Mouse (Mus musculus): Measurements from ENCODE around the gene Vwa8. TPM values are rescaled to one million over a fixed set of nuclear protein-coding genes. Genes with fewer than 3 reads are reported as not detected.

Gene Vwa8
- polyA plus RNA-seq, 1 experiment from 2014 or later, result 15.6 TPM

DNA sequence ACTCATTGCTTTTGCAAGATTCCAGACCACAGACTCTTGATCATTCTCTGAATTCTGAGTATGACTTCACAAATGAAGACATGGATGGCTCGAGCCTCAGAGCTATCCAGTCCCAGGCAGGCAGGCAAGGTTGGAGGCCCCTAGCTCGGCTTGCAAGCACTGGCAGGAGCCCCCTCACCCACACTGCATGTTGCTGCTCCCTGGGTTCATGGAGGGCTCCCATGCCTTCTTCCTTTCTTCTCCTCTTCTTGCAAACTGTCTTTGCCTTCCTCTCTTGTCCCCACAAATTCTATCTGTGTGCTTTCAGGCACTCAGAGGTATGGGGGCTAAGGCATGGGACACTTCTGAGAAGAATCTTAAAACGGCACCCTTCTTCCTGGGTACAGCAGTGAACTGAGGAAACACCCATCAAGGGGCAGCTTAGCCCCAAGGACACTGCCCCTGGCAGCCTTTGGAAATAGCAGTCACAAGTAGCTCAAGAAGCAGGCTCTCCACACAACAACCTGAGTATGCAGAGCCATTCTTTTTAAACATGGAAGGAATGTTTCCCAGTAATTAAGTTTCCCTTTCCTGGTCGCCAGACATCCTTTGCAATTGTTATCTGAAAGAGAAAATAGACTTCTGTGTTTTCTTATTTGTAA lies 354.0 kb downstream of the Vwa8 start:
- no peak for ATAC-seq
- Histone ChIP-seq H3K4me1 (replicated peaks; ENCODE audit: control insufficient read depth, insufficient read depth, low read length) (no peaks in the 10 kb centered on the region), H3K9me3 (ENCODE audit: control insufficient read depth) (no peaks in the 10 kb centered on the region), H3K4me2 (replicated peaks; ENCODE audit: low read depth) (no peak overlapping the region), H3K9ac (ENCODE audit: low read depth, low read length) (no peak overlapping the region), H3K36me3 (ENCODE audit: control insufficient read depth, insufficient read depth) (no peaks in the 10 kb centered on the region), H3K27me3 (replicated peaks; ENCODE audit: control insufficient read depth, insufficient read depth, low read length) (no peaks in the 10 kb centered on the region), H3K4me3 (ENCODE audit: low read depth, low read length) (no peak overlapping the region), H3K27ac (ENCODE audit: low read depth, low read length) (no peak overlapping the region)
- no peak for TF ChIP-seq CTCF (IDR thresholded peaks at IDR 0.05; ENCODE audit: low read depth)
- WGBS, result 68% methylated on average over 4 of the region's 4 CpGs

DNA sequence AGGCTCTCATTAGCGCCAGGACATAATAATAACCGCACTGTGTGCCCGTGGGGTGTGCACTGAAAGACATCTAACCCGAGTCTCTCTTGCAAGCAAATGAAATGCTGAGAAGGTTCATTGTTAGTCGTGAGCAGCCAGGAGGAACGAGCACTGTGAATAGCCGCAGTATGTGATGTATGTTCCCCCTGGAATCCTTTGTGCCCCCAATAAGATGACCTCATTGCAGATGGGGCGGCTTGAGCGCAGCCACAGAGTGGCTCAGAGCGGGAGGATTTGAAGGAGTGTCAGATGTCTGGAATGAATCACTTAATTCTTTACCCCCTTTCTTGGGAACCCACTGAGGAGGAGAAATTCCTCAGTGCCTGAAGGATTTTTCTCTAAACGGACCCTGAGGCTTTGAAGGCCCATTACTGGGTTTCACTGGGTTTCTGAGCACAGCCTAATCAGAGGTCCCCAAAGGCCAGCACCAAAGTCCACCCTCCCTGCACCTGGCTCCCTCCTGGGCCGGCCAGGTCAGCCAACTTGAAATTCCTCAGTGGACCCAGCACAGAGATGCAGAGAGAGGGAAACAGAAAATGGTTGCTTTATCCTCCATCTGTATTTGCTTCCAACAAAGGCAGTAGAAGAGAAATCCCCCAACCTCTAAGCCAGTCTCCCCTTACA lies 354.8 kb downstream of the Vwa8 start:
- WGBS, result 47% methylated on average over 12 of the region's 12 CpGs

DNA sequence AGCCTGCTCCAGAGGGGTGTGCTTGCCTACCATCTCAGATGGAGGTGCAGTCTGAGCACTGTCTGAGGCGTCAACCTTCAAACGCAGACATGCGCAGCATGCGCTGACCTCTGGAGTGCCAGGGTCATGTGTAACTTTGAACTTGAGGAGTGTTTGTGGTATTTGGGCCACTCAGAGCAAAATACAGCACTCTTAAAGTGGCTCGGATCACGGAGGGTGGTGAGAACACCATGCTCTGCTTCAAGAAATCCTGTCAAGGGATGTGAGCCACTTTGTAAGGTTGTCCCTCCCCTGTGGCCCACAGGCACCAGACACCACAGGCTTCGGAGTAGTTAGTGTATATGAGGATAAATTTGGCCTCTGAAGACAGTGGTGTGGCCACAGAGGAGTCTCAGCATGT lies 356.0 kb downstream of the Vwa8 start:
- Histone ChIP-seq H3K36me3 (ENCODE audit: control insufficient read depth, insufficient read depth) (no peaks in the 10 kb centered on the region), H3K9me3 (ENCODE audit: control insufficient read depth) (no peaks in the 10 kb centered on the region), H3K27ac (ENCODE audit: low read depth, low read length) (no peak overlapping the region), H3K4me2 (replicated peaks; ENCODE audit: low read depth) (no peak overlapping the region), H3K27me3 (replicated peaks; ENCODE audit: control insufficient read depth, insufficient read depth, low read length) (no peaks in the 10 kb centered on the region), H3K4me3 (ENCODE audit: low read depth, low read length) (no peak overlapping the region), H3K4me1 (replicated peaks; ENCODE audit: control insufficient read depth, insufficient read depth, low read length) (no peaks in the 10 kb centered on the region), H3K9ac (ENCODE audit: low read depth, low read length) (no peak overlapping the region)
- TF ChIP-seq CTCF (IDR thresholded peaks at IDR 0.05; ENCODE audit: low read depth), result no peak
- no peak for ATAC-seq
- 92% methylated on average over 7 of the region's 7 CpGs for WGBS

More for the DNA sequence above, 354.8 kb downstream of the Vwa8 start:
- Histone ChIP-seq H3K4me2 (replicated peaks; ENCODE audit: low read depth) (no peak overlapping the region), H3K27me3 (replicated peaks; ENCODE audit: control insufficient read depth, insufficient read depth, low read length) (no peaks in the 10 kb centered on the region), H3K9ac (ENCODE audit: low read depth, low read length) (no peak overlapping the region), H3K4me3 (ENCODE audit: low read depth, low read length) (no peak overlapping the region), H3K27ac (ENCODE audit: low read depth, low read length) (no peak overlapping the region), H3K36me3 (ENCODE audit: control insufficient read depth, insufficient read depth) (no peaks in the 10 kb centered on the region), H3K4me1 (replicated peaks; ENCODE audit: control insufficient read depth, insufficient read depth, low read length) (no peaks in the 10 kb centered on the region), H3K9me3 (ENCODE audit: control insufficient read depth) (no peaks in the 10 kb centered on the region)
- ATAC-seq, result no peak
- TF ChIP-seq CTCF (IDR thresholded peaks at IDR 0.05; ENCODE audit: low read depth), result no peak

DNA sequence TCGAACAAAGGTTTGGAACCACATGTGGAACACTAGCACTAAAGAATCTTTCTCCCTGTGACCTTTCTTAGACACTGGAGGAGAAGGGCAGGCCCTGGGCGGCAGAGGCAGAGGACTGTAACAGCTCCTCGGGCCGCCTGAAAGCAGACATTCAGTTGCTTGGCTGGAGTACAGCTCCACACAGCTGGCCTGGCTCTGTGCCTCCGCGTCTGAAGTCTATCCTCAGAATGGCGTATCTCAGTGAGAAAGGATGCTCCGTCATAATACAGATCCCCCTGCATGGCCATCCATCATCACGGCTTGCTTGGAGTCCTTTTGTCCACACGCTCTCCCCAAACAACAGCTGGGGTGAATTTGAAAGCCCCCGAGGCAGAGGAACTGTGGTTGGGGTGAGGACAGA lies 357.4 kb downstream of the Vwa8 start:
- ATAC-seq, result no peak
- Histone ChIP-seq H3K9me3 (ENCODE audit: control insufficient read depth) (no peaks in the 10 kb centered on the region), H3K9ac (ENCODE audit: low read depth, low read length) (no peak overlapping the region), H3K27ac (ENCODE audit: low read depth, low read length) (no peak overlapping the region), H3K36me3 (ENCODE audit: control insufficient read depth, insufficient read depth) (no peaks in the 10 kb centered on the region), H3K27me3 (replicated peaks; ENCODE audit: control insufficient read depth, insufficient read depth, low read length) (no peaks in the 10 kb centered on the region), H3K4me1 (replicated peaks; ENCODE audit: control insufficient read depth, insufficient read depth, low read length) (no peaks in the 10 kb centered on the region), H3K4me2 (replicated peaks; ENCODE audit: low read depth) (no peak overlapping the region), H3K4me3 (ENCODE audit: low read depth, low read length) (no peak overlapping the region)
- TF ChIP-seq CTCF (IDR thresholded peaks at IDR 0.05; ENCODE audit: low read depth), result no peak
- 56% methylated on average over 11 of the region's 11 CpGs for WGBS

DNA sequence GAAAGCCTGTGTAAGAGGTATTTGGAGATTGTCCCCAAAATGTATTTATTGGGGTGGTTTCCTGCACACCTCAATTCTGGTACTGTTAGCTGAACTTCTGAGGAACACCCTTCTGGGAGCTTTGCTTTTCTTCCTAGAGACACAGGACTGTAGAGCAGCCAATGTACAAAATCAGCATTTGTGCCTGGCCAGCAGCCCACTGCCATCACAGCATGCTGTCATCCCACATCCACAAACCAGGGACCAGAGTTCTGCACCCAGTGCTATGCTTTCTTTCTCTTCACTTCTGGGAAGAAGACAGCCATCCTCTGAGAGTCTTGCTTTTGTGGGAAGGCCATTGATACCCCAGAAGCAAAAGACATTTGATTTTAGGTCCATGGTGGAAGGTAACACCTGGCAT lies 359.6 kb downstream of the Vwa8 start:
- Histone ChIP-seq H3K9ac (ENCODE audit: low read depth, low read length) (no peak overlapping the region), H3K4me1 (replicated peaks; ENCODE audit: control insufficient read depth, insufficient read depth, low read length) (no peaks in the 10 kb centered on the region), H3K4me2 (replicated peaks; ENCODE audit: low read depth) (no peak overlapping the region), H3K9me3 (ENCODE audit: control insufficient read depth) (no peaks in the 10 kb centered on the region), H3K27me3 (replicated peaks; ENCODE audit: control insufficient read depth, insufficient read depth, low read length) (no peaks in the 10 kb centered on the region), H3K27ac (ENCODE audit: low read depth, low read length) (no peak overlapping the region), H3K36me3 (ENCODE audit: control insufficient read depth, insufficient read depth) (no peaks in the 10 kb centered on the region), H3K4me3 (ENCODE audit: low read depth, low read length) (no peak overlapping the region)
- TF ChIP-seq CTCF (IDR thresholded peaks at IDR 0.05; ENCODE audit: low read depth), result no peak
- ATAC-seq, result no peak

DNA sequence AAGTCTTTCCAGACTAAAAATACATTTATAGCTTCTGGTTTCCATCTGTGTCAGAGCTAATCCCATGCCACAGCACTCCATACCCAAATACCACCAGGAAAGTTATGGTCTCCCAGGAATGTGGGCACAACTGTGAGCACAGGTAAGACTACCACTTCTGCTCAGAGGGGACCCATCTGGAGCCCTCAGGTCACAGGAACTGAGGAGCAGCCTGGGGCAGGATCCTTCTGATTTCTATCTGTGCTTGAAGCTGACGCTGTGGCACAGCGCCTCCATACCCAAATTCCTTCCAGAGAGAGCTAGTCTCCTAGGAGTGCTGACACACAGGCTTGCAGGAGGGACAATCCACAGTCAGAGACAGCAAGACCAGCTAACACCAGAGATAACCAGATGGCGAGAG lies 361.0 kb downstream of the Vwa8 start:
- Histone ChIP-seq H3K4me1 (replicated peaks; ENCODE audit: control insufficient read depth, insufficient read depth, low read length) (no peaks in the 10 kb centered on the region), H3K36me3 (ENCODE audit: control insufficient read depth, insufficient read depth) (no peaks in the 10 kb centered on the region), H3K4me3 (ENCODE audit: low read depth, low read length) (no peak overlapping the region), H3K27ac (ENCODE audit: low read depth, low read length) (no peak overlapping the region), H3K4me2 (replicated peaks; ENCODE audit: low read depth) (no peak overlapping the region), H3K9ac (ENCODE audit: low read depth, low read length) (no peak overlapping the region), H3K27me3 (replicated peaks; ENCODE audit: control insufficient read depth, insufficient read depth, low read length) (no peaks in the 10 kb centered on the region), H3K9me3 (ENCODE audit: control insufficient read depth) (no peaks in the 10 kb centered on the region)
- WGBS, result 90% methylated on average over 3 of the region's 3 CpGs
- ATAC-seq, result no peak
- TF ChIP-seq CTCF (IDR thresholded peaks at IDR 0.05; ENCODE audit: low read depth), result no peak

Measured in intestine, postnatal 0 days (tissue).